Mouse (Mus musculus) 3T3-L1 (cell line): ENCODE results near the gene Isg15.

ENCODE experiments used
- DNase-seq: peaks from one replicate; pipeline ENCODE4 v3.0.0-alpha.2; 2015; ENCODE audit warnings: low read depth, low spot score

The Isg15 gene

GRCm38 (mm10) chr4:156203001-156203412, 2.4 kb upstream of the Isg15 start, which contains the start of gene AW011738:
AW011738 (plus strand) TSS chr4:156203304.
- DNase-seq = no peak

- DNase-seq = no peak
Observed at GRCm38 (mm10) chr4:156202462-156202893, 1.9 kb upstream of the Isg15 start.

- peak; percentile 95 for DNase-seq
Observed at GRCm38 (mm10) chr4:156197829-156198205, 2.8 kb downstream of the Isg15 start.

- no peak for DNase-seq
Observed at GRCm38 (mm10) chr4:156197131-156197828, 3.3 kb downstream of the Isg15 start, which contains the start of gene Agrn. Agrn (minus strand) TSS chr4:156197488.

- no peak for DNase-seq
Observed at GRCm38 (mm10) chr4:156195927-156196870, 4.4 kb downstream of the Isg15 start.

- DNase-seq = no peak
Observed at GRCm38 (mm10) chr4:156194346-156194745, 6.3 kb downstream of the Isg15 start.

- no peak for DNase-seq
Observed at GRCm38 (mm10) chr4:156193906-156194305, 6.7 kb downstream of the Isg15 start.

- DNase-seq = no peak
Observed at GRCm38 (mm10) chr4:156193200-156193590, 7.4 kb downstream of the Isg15 start.

GRCm38 (mm10) chr4:156192421-156193199, 8.0 kb downstream of the Isg15 start:
- no peak for DNase-seq

GRCm38 (mm10) chr4:156188811-156189323, 11.8 kb downstream of the Isg15 start:
- no peak for DNase-seq

GRCm38 (mm10) chr4:156188162-156188810, 12.3 kb downstream of the Isg15 start:
- DNase-seq = no peak

GRCm38 (mm10) chr4:156185950-156186850, 14.4 kb downstream of the Isg15 start:
- DNase-seq = no peak

GRCm38 (mm10) chr4:156185456-156185949, 15.1 kb downstream of the Isg15 start:
- DNase-seq = no peak

GRCm38 (mm10) chr4:156184291-156184954, 16.2 kb downstream of the Isg15 start:
- no peak for DNase-seq

- DNase-seq = no peak
Observed at GRCm38 (mm10) chr4:156183747-156184146, 16.9 kb downstream of the Isg15 start.

GRCm38 (mm10) chr4:156177630-156178029, 23.0 kb downstream of the Isg15 start:
- no peak for DNase-seq

- no peak for DNase-seq
Observed at GRCm38 (mm10) chr4:156171828-156172227, 28.8 kb downstream of the Isg15 start.

- no peak for DNase-seq
Observed at GRCm38 (mm10) chr4:156169129-156169528, 31.5 kb downstream of the Isg15 start.

- no peak for DNase-seq
Observed at GRCm38 (mm10) chr4:156168611-156169010, 32.0 kb downstream of the Isg15 start.
